Mouse (Mus musculus) testis, adult 2 months (tissue): ENCODE measurements around the gene Gpr180. TPM values are rescaled to one million over a fixed set of nuclear protein-coding genes. Genes with fewer than 3 reads are reported as not detected.

Experiments
- H3K27ac ChIP-seq: fragments of 200-500 bp; 2 replicates; pipeline ENCODE4 v1.5.1; 2012; ENCODE audit warnings: low read depth, low read length; ENCODE audit not compliant: control insufficient read depth, insufficient read depth
- H3K27me3 ChIP-seq: fragments of 200-500 bp; 2 replicates; pipeline ENCODE4 v1.6.1; 2012; ENCODE audit warnings: mild to moderate bottlenecking, low read length, moderate library complexity; ENCODE audit not compliant: control insufficient read depth, insufficient read depth
- H3K36me3 ChIP-seq: fragments of 200-500 bp; 2 replicates; pipeline ENCODE4 v1.6.1; 2012; ENCODE audit warnings: mild to moderate bottlenecking, low read length; ENCODE audit not compliant: control insufficient read depth, insufficient read depth
- H3K4me1 ChIP-seq: fragments of 200-500 bp; 2 replicates; pipeline ENCODE4 v1.6.1; 2012; ENCODE audit warnings: low read length; ENCODE audit not compliant: control insufficient read depth, insufficient read depth
- H3K4me3 ChIP-seq: fragments of 200-500 bp; 2 replicates; pipeline ENCODE4 v1.5.1; 2012; ENCODE audit warnings: low read depth, mild to moderate bottlenecking, low read length, moderate library complexity, mixed read lengths; ENCODE audit not compliant: control insufficient read depth
- CTCF ChIP-seq: fragments of 200-500 bp; IDR thresholded peaks from 2 replicates; pipeline ENCODE4 v1.5.1; 2012; ENCODE audit warnings: low read depth, mild to moderate bottlenecking, inconsistent platforms, low read length, moderate library complexity; ENCODE audit not compliant: control insufficient read depth, insufficient read depth, insufficient replicate concordance
- POLR2A ChIP-seq: fragments of 200-500 bp; IDR thresholded peaks from 2 replicates; pipeline ENCODE4 v1.6.1; 2012; ENCODE audit warnings: low read depth, mild to moderate bottlenecking, inconsistent platforms, low read length, moderate library complexity; ENCODE audit not compliant: control insufficient read depth
- polyA plus RNA-seq: library from polyadenylated mRNA; depleted of rRNA; stranded (reverse); fragments of >200 nt; gene quantifications from 2 replicates; pipeline ENCODE4 v1.2.3, GENCODE M21; 2012

The Gpr180 gene
- polyA plus RNA-seq, 1 experiment, result 26.3 TPM

DNA sequence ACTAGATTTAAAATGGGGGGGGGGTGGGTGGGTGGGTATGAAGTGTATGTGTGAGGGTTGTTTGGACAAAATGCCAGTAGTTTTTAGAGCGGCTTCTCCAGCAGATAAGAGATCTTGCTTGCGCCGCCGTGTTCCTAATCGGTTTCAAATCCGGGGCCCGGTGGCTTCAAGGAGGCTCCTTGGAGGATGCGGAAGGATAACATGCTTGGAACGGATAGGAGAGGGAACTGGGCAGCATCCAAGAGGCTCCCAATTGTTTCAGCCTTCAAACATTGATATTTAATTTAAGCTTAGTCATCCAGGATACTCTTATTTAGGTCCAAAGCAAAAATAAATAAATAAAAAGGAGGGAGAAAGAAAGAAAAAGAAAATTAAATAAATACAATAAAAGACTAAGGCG is 56.7 kb downstream of the Gpr180 start:
- Histone ChIP-seq H3K36me3 (no peaks in the 10 kb centered on the region), H3K27me3 (no peaks in the 10 kb centered on the region), H3K4me1 (peaks cover 2% of the 10 kb centered on the region; the same call in 1 of the 2 replicates), H3K4me3 (no peak overlapping the region), H3K27ac (no peak overlapping the region)
- TF ChIP-seq POLR2A, result no peak
- TF ChIP-seq CTCF, result no peak

GRCm38 (mm10) chr14:118194219-118194914 is 57.4 kb downstream of the Gpr180 start:
- no peaks in the 10 kb centered on the region for H3K27me3 ChIP-seq
- peaks cover 2% of the 10 kb centered on the region; the same call in 1 of the 2 replicates for H3K4me1 ChIP-seq
- no peaks in the 10 kb centered on the region for H3K36me3 ChIP-seq
- H3K4me3 ChIP-seq, result no peak overlapping the region
- H3K27ac ChIP-seq, result no peak overlapping the region
- TF ChIP-seq POLR2A (no peak), CTCF (no peak)

DNA sequence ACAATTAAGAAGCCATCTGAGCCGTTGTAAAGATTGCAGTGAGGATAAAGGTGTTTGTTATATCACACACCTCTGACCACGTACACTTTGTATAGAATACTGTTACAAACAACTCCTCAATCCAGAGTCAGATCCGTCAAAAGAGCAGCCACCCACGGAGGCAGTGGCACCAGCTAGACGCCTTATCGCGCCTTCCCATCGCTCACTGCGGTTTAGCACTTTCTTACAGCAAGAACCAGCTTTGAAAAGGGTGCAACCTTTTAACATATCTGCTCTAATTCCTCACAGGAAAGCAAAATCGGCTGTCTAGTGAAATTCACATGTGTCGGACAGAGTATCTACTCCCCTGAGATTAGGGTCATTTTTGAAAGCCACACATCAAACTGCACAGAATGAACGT is 60.1 kb downstream of the Gpr180 start:
- no peaks in the 10 kb centered on the region for H3K27me3 ChIP-seq
- no peaks in the 10 kb centered on the region for H3K36me3 ChIP-seq
- no peak for TF ChIP-seq POLR2A
- TF ChIP-seq CTCF, result no peak

DNA sequence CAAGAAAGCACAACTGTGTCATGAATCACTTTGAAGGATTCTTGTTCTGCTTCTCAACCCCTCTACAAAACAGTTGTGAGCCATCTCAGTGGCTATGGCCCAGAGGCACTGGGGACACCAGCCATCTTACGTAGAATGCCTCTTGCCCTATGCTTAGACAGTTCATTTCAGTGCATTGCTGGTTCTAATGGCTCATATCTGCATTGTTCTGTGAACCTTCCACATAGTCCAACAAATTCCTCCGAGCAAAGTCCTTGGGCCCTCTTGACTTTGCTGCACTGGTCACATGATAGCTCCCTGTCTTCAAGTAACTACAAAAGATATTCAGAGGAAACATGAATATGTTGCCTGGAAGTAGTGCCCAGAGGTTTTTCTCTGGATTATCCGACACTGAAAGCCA is 63.8 kb downstream of the Gpr180 start:
- Histone ChIP-seq H3K36me3 (no peaks in the 10 kb centered on the region), H3K27me3 (no peaks in the 10 kb centered on the region), H3K27ac (no peak overlapping the region), H3K4me1 (no peaks in the 10 kb centered on the region), H3K4me3 (no peak overlapping the region)
- TF ChIP-seq POLR2A, result no peak
- TF ChIP-seq CTCF, result no peak

More for the DNA sequence above, 60.1 kb downstream of the Gpr180 start:
- H3K27ac ChIP-seq, result no peak overlapping the region
- peaks cover 2% of the 10 kb centered on the region; the same call in 1 of the 2 replicates for H3K4me1 ChIP-seq
- no peak overlapping the region for H3K4me3 ChIP-seq

DNA sequence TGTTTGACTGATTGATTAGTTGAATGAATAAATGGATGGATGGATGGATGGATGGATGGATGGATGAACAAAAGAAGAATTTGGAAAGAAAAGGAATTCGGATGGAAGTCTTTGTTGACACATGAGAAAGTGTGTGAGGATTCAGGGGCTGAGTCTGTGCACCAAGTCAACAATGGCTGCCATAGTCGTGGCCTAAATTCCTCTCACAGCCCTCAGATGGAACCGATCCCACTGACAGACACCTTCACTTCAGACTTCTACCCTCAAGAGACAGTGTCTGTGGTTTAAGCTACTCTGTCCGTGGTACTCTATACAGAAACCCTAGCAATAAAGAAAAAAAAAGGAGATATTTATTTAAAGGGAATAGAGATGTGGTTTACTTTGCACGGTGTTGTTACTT is 65.0 kb downstream of the Gpr180 start:
- H3K36me3 ChIP-seq, result no peaks in the 10 kb centered on the region
- no peak for TF ChIP-seq POLR2A
- no peak for TF ChIP-seq CTCF
- no peaks in the 10 kb centered on the region for H3K27me3 ChIP-seq
- H3K27ac ChIP-seq, result no peak overlapping the region
- no peak overlapping the region for H3K4me3 ChIP-seq
- no peaks in the 10 kb centered on the region for H3K4me1 ChIP-seq

- no peak overlapping the region for H3K4me3 ChIP-seq
- no peaks in the 10 kb centered on the region for H3K27me3 ChIP-seq
- no peaks in the 10 kb centered on the region for H3K4me1 ChIP-seq
- no peak for TF ChIP-seq POLR2A
- peak; percentile 57; the same call in 1 of the 2 replicates for TF ChIP-seq CTCF
- H3K36me3 ChIP-seq, result no peaks in the 10 kb centered on the region
- H3K27ac ChIP-seq, result no peak overlapping the region
Measured at GRCm38 (mm10) chr14:118203031-118203430, 66.1 kb downstream of the Gpr180 start.

GRCm38 (mm10) chr14:118207347-118207746 is 70.4 kb downstream of the Gpr180 start:
- H3K36me3 ChIP-seq, result no peaks in the 10 kb centered on the region
- H3K4me3 ChIP-seq, result no peak overlapping the region
- H3K27ac ChIP-seq, result no peak overlapping the region
- H3K27me3 ChIP-seq, result no peaks in the 10 kb centered on the region
- H3K4me1 ChIP-seq, result peaks cover 3% of the 10 kb centered on the region
- TF ChIP-seq CTCF (peak; percentile 16; the same call in 1 of the 2 replicates), POLR2A (no peak)

GRCm38 (mm10) chr14:118209642-118210041 is 72.7 kb downstream of the Gpr180 start:
- TF ChIP-seq CTCF (no peak), POLR2A (no peak)
- Histone ChIP-seq H3K4me3 (no peak overlapping the region), H3K27ac (no peak overlapping the region), H3K36me3 (no peaks in the 10 kb centered on the region), H3K27me3 (no peaks in the 10 kb centered on the region), H3K4me1 (peaks cover 5% of the 10 kb centered on the region)
